Mouse (Mus musculus) stomach, postnatal 0 days (tissue): ENCODE measurements at regions not wholly inside any gene's neighbourhood (a gene's known extent, or its start where the extent isn't known, plus 50 kb on each side); places are given as distances from the start of the nearest gene placed in this dataset.

Experiments used
- CTCF ChIP-seq: IDR thresholded peaks from 2 replicates; pipeline ENCODE4 v1.5.1; 2016; ENCODE audit warnings: antibody characterized with exemption, low read depth, mild to moderate bottlenecking, moderate library complexity
- EP300 ChIP-seq: optimal IDR thresholded peaks from 2 replicates; pipeline ENCODE3; 2016; ENCODE audit warnings: antibody characterized with exemption

GRCm38 (mm10) chr15:70675549-70675948 is 3158.8 kb upstream of the Gm6569 start:
- TF ChIP-seq EP300 (no peak), CTCF (no peak)
